Mouse (Mus musculus) liver, postnatal 0 days (tissue): Measurements from ENCODE around the gene Bsg. TPM values are rescaled to one million over a fixed set of nuclear protein-coding genes. Genes with fewer than 3 reads are reported as not detected.

ENCODE experiments used
- ATAC-seq: fragments of 200-750 bp; cut with Nextera tagmentation; 2 replicates; pipeline ENCODE4 v1.8.0; 2017; ENCODE audit warnings: mild to moderate bottlenecking, moderate library complexity
- DNase-seq: peaks from one replicate; pipeline ENCODE4 v3.0.0-alpha.2; 2016
- H3K27ac ChIP-seq: fragments of 300-500 bp; sonication (generic); 2 replicates; pipeline ENCODE4 v1.5.1; 2014; ENCODE audit warnings: antibody characterized with exemption, moderate library complexity, mild to moderate bottlenecking, low read depth
- H3K27me3 ChIP-seq: fragments of 300-500 bp; sonication (generic); 2 replicates; pipeline ENCODE4 v1.6.1; 2014; ENCODE audit warnings: low read length, control low read depth, mixed read lengths; ENCODE audit not compliant: insufficient read depth
- H3K36me3 ChIP-seq: fragments of 300-500 bp; sonication (generic); replicated peaks from 2 replicates; pipeline ENCODE4 v1.6.1; 2014; ENCODE audit warnings: mild to moderate bottlenecking, control low read depth, low read length, moderate library complexity, mixed read lengths; ENCODE audit not compliant: insufficient read depth
- H3K4me1 ChIP-seq: fragments of 300-500 bp; sonication (generic); 2 replicates; pipeline ENCODE4 v1.6.1; 2014; ENCODE audit warnings: antibody characterized with exemption, mild to moderate bottlenecking, control low read depth; ENCODE audit not compliant: insufficient read depth
- H3K4me2 ChIP-seq: fragments of 300-500 bp; sonication (generic); 2 replicates; pipeline ENCODE4 v1.6.1; 2014; ENCODE audit warnings: low read depth, mild to moderate bottlenecking, low read length, moderate library complexity, mixed read lengths
- H3K4me3 ChIP-seq: fragments of 300-500 bp; sonication (generic); 2 replicates; pipeline ENCODE4 v1.5.1; 2014; ENCODE audit warnings: low read depth, low read length
- H3K9ac ChIP-seq: fragments of 300-500 bp; sonication (generic); replicated peaks from 2 replicates; pipeline ENCODE4 v1.6.1; 2014; ENCODE audit warnings: mild to moderate bottlenecking, moderate library complexity
- H3K9me3 ChIP-seq: fragments of 300-500 bp; sonication (generic); 2 replicates; pipeline ENCODE4 v1.6.1; 2016; ENCODE audit warnings: mild to moderate bottlenecking, control low read depth, low read length, mixed read lengths
- CTCF ChIP-seq: sonication (generic); IDR thresholded peaks from 2 replicates; pipeline ENCODE4 v1.5.1; 2016; ENCODE audit warnings: antibody characterized with exemption, low read depth
- EP300 ChIP-seq: IDR thresholded peaks from 2 replicates; pipeline ENCODE4 v1.6.1; 2016; ENCODE audit warnings: antibody characterized with exemption, low read depth, mild to moderate bottlenecking
- WGBS: fragments of 180-500 bp; shearing (Covaris S2); extraction: QIAGEN DNeasy Blood & Tissue Kit; methylation state at CpG from one replicate; pipeline ENCODE4 v1.1.7; 2014; ENCODE audit not compliant: insufficient replicate concordance; 5-methylcytosine and 5-hydroxymethylcytosine counted together
- polyA plus RNA-seq: library from polyadenylated mRNA; unstranded; fragments of >200 nt; fragmentation: Nextera tagmentation; extraction: Ambion mirVana; gene quantifications from 2 replicates; pipeline ENCODE4 v1.2.1, GENCODE M21; 2015

The Bsg gene
- polyA plus RNA-seq, 1 experiment from 2014 or later, result 1,075 TPM

DNA sequence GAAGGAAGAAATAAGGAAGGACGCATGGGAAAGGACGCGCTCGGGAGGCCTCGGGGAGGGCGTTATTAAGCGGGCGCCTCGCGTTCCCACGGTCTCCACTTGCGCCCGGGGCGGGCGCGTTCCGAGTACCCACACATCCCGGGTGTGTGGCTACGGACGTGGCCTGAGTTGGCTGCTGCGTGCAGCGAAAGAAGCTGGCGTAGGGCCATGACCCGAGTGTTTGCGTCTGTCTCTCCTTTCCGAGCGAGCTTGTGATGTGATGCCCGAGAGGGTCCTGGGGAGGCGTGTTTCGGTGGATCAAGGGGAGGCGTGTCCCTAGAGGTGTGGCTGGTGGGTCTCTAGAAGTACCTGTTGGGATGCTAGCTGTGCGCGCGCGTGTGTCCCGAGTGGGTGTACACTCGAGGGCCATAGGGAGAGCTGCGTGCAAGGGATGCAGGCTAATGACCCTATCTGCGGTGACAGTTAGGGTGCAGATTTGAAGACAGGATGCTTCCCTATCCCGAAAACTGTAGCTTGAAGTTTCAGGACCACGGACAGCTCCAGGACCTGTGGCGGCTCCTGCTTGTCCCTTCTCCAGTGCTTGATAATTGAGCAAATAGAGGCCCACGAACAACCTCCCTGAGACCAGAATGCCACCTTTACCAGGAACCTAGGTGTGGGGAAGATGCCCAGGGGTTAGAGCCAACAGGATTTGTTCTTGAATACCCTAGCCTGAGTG lies 13.5 kb downstream of the Bsg start:
- no peak overlapping the region for H3K27ac ChIP-seq
- peak overlapping the region; percentile 88; the same call in 1 of the 2 replicates for H3K4me2 ChIP-seq
- peaks cover 48% of the 10 kb centered on the region for H3K27me3 ChIP-seq
- no peaks in the 10 kb centered on the region for H3K9me3 ChIP-seq
- DNase-seq, result peak; percentile 83
- H3K36me3 ChIP-seq, result no peaks in the 10 kb centered on the region
- H3K4me3 ChIP-seq, result peak overlapping the region; percentile 58; the same call in 1 of the 2 replicates
- no peak overlapping the region for H3K9ac ChIP-seq
- no peak for ATAC-seq
- no peak for TF ChIP-seq CTCF
- TF ChIP-seq EP300, result no peak
- WGBS, result 7% methylated on average over 43 of the region's 43 CpGs
- peaks cover 19% of the 10 kb centered on the region for H3K4me1 ChIP-seq

GRCm38 (mm10) chr10:79721089-79721488 lies 16.8 kb downstream of the Bsg start:
- no peak for ATAC-seq
- H3K4me3 ChIP-seq, result no peak overlapping the region
- H3K9me3 ChIP-seq, result no peaks in the 10 kb centered on the region
- WGBS, result 61% methylated on average over 5 of the region's 5 CpGs
- H3K4me1 ChIP-seq, result peaks cover 13% of the 10 kb centered on the region
- no peak for TF ChIP-seq EP300
- TF ChIP-seq CTCF, result no peak
- peaks cover 27% of the 10 kb centered on the region for H3K27me3 ChIP-seq
- no peak overlapping the region for H3K27ac ChIP-seq
- H3K4me2 ChIP-seq, result no peak overlapping the region
- no peaks in the 10 kb centered on the region for H3K36me3 ChIP-seq
- DNase-seq, result no peak
- no peak overlapping the region for H3K9ac ChIP-seq

DNA sequence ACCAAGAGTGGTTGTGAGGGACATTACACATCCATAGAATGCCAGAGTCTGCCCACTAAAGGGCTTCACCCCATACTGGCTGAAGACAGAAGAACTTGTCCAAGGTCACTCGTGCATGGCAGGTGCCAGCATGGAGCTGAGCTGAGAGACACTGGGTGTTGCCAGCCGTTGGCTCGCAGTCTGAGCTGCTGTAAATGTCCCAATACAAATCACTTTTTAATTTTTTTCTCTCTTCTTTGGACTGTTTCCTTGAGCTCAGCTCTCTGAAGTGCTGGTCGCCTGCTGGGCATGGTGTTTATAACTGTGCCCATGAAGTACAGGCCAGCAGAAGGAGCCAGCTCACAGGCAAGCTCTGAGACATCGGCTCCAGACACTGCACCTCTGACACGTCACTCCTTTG lies 18.8 kb downstream of the Bsg start:
- Histone ChIP-seq H3K9me3 (no peaks in the 10 kb centered on the region), H3K9ac (no peak overlapping the region), H3K4me2 (no peak overlapping the region), H3K27ac (no peak overlapping the region), H3K4me3 (no peak overlapping the region), H3K27me3 (peaks cover 11% of the 10 kb centered on the region), H3K4me1 (no peaks in the 10 kb centered on the region), H3K36me3 (no peaks in the 10 kb centered on the region)
- 59% methylated on average over 6 of the region's 6 CpGs for WGBS
- ATAC-seq (no peak), DNase-seq (no peak)
- TF ChIP-seq CTCF (no peak), EP300 (no peak)

DNA sequence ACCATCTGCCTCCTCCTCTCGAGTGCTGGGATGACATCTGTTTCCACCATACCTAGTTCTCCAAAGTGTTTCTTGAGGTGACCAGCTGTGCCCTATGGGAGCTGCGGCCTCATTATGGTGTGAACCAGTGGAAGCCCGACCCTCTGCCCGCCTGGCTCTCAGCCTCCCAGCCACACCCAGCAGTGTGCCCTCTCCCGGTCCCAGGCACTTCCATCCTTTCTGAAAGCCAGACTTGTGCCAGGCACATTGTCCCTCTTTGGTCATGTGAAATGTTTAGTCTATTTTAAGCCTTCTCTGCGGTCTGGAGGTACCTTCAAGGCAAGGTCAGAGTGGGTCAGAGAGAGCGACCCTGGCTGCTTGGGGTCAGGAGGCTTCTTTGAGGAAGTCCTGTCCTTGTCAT lies 19.4 kb downstream of the Bsg start:
- DNase-seq (no peak), ATAC-seq (no peak)
- no peak overlapping the region for H3K9ac ChIP-seq
- TF ChIP-seq EP300 (no peak), CTCF (no peak)
- 79% methylated on average over 7 of the region's 7 CpGs for WGBS
- no peak overlapping the region for H3K27ac ChIP-seq
- no peak overlapping the region for H3K4me3 ChIP-seq
- H3K9me3 ChIP-seq, result no peaks in the 10 kb centered on the region
- no peak overlapping the region for H3K4me2 ChIP-seq
- no peaks in the 10 kb centered on the region for H3K36me3 ChIP-seq
- H3K27me3 ChIP-seq, result peaks cover 5% of the 10 kb centered on the region
- no peaks in the 10 kb centered on the region for H3K4me1 ChIP-seq

- WGBS, result 34% methylated on average over 11 of the region's 11 CpGs
- DNase-seq (peak; percentile 85), ATAC-seq (peak; percentile 69)
- no peaks in the 10 kb centered on the region for H3K27me3 ChIP-seq
- no peak overlapping the region for H3K4me3 ChIP-seq
- no peak overlapping the region for H3K9ac ChIP-seq
- H3K27ac ChIP-seq, result no peak overlapping the region
- H3K4me2 ChIP-seq, result no peak overlapping the region
- H3K36me3 ChIP-seq, result no peaks in the 10 kb centered on the region
- H3K9me3 ChIP-seq, result no peaks in the 10 kb centered on the region
- TF ChIP-seq CTCF (peak; percentile 94), EP300 (no peak)
- H3K4me1 ChIP-seq, result no peaks in the 10 kb centered on the region
Observed at GRCm38 (mm10) chr10:79726090-79726489, 21.8 kb downstream of the Bsg start.

DNA sequence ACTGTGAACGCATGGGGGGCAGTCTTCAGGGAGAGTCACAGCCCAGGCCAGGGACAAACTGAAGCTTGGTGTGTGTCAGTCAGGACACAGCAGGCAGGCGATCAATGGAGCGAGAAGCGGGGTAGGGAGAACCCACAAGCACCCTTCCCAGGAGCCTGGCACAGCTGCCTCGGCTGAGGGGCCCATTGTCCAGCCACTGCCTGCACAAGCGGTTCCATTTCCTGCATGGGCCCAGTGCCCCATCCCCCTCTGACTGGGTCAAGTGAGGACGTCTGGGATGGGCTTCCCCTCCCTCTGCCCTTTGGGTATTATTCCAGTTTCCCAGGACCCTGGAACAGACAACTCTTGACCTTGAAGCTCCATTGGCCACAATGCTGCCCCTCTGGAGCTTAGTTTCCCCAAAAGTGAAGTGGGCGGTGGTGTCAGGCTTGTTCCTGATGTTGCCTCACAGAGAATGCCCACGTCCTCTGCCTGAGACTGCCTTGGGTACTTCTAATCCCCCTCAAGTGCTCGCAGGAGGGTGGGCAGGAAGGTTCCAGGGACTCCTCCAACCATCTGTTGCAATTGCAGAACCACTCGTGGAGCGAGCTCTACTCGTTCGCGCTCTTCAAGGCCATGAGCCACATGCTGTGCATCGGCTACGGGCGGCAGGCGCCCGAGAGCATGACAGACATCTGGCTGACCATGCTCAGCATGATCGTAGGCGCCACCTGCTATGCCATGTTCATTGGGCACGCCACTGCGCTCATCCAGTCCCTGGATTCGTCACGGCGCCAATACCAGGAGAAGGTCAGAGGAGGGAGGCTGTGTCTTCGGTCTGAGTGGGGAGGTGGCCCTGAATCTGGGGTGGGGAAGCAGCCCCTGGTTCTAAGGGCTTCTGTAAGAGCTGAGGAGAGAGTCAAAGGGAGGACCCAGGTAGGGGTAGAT lies 24.3 kb downstream of the Bsg start:
- DNase-seq (no peak), ATAC-seq (no peak)
- TF ChIP-seq EP300 (no peak), CTCF (no peak)
- 64% methylated on average over 28 of the region's 28 CpGs for WGBS
- Histone ChIP-seq H3K9me3 (no peaks in the 10 kb centered on the region), H3K4me2 (no peak overlapping the region), H3K4me3 (no peak overlapping the region), H3K4me1 (no peaks in the 10 kb centered on the region), H3K27me3 (no peaks in the 10 kb centered on the region), H3K9ac (no peak overlapping the region), H3K36me3 (no peaks in the 10 kb centered on the region), H3K27ac (no peak overlapping the region)
